Mouse (Mus musculus) stomach, embryonic 14.5 days (tissue): ENCODE results near the gene Acsl6. TPM values are rescaled to one million over a fixed set of nuclear protein-coding genes. Genes with fewer than 3 reads are reported as not detected.

ENCODE experiments used
- ATAC-seq: fragments of 200-750 bp; cut with Nextera tagmentation; 2 replicates; pipeline ENCODE4 v1.8.0; 2017; ENCODE audit warnings: low read depth, moderate TSS enrichment; ENCODE audit not compliant: insufficient number of reproducible peaks, insufficient read depth, low FRiP score
- H3K27ac ChIP-seq: fragments of 300-500 bp; sonication (generic); 2 replicates; pipeline ENCODE4 v1.5.1; 2014; ENCODE audit warnings: mild to moderate bottlenecking, low read length, moderate library complexity, mixed read lengths
- H3K27me3 ChIP-seq: fragments of 300-500 bp; sonication (generic); 2 replicates; pipeline ENCODE4 v1.6.1; 2014; ENCODE audit warnings: low read length, control low read depth, mixed read lengths; ENCODE audit not compliant: control insufficient read depth, insufficient read depth
- H3K36me3 ChIP-seq: fragments of 300-500 bp; sonication (generic); 2 replicates; pipeline ENCODE4 v1.6.1; 2014; ENCODE audit warnings: mild to moderate bottlenecking, control low read depth, low read length, moderate library complexity, mixed read lengths; ENCODE audit not compliant: control insufficient read depth, insufficient read depth
- H3K4me1 ChIP-seq: fragments of 300-500 bp; sonication (generic); 2 replicates; pipeline ENCODE4 v1.6.1; 2014; ENCODE audit warnings: low read length, control low read depth, mixed read lengths; ENCODE audit not compliant: control insufficient read depth, insufficient read depth
- H3K4me2 ChIP-seq: fragments of 300-500 bp; sonication (generic); replicated peaks from 2 replicates; pipeline ENCODE4 v1.6.1; 2014; ENCODE audit warnings: low read depth, low read length, control low read depth
- H3K4me3 ChIP-seq: fragments of 300-500 bp; sonication (generic); 2 replicates; pipeline ENCODE4 v1.5.1; 2014; ENCODE audit warnings: low read depth, low read length, control low read depth
- H3K9ac ChIP-seq: fragments of 300-500 bp; sonication (generic); replicated peaks from 2 replicates; pipeline ENCODE4 v1.6.1; 2014; ENCODE audit warnings: low read depth, mild to moderate bottlenecking, control low read depth, low read length, moderate library complexity, mixed read lengths
- H3K9me3 ChIP-seq: fragments of 300-500 bp; sonication (generic); 2 replicates; pipeline ENCODE4 v1.6.1; 2016; ENCODE audit warnings: low read depth, low read length, control low read depth; ENCODE audit not compliant: control insufficient read depth
- WGBS: fragments of 180-500 bp; shearing (Covaris S2); extraction: QIAGEN DNeasy Blood & Tissue Kit; methylation state at CpG from one replicate; pipeline ENCODE4 v1.1.7; 2014; 5-methylcytosine and 5-hydroxymethylcytosine counted together
- polyA plus RNA-seq: library from polyadenylated mRNA; unstranded; fragments of >200 nt; fragmentation: Nextera tagmentation; extraction: Ambion mirVana; gene quantifications from 2 replicates; pipeline ENCODE4 v1.2.1, GENCODE M21; 2014

The Acsl6 gene
- polyA plus RNA-seq, 1 experiment from 2014 or later = 2.4 TPM

DNA sequence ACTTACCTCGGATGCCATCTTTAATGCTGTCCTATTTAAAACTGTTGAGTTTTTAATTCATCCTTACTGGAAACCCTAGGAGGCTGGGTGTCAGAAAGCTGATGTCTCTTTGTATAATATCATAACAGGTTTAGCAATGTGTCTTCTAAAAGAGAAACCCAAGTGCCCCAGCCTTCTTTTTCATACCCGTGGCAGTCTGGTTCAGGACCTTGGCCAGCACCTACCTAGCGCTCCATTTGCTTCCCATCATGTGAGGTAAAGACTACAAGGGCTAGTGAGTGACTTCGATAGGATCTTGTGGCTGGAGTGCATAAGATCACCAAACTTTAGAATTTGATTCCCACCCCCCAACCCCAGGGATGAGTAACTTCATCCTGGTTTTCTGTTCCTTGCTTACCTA is 40.1 kb downstream of the Acsl6 start:
- 43% methylated on average over 4 of the region's 4 CpGs for WGBS

DNA sequence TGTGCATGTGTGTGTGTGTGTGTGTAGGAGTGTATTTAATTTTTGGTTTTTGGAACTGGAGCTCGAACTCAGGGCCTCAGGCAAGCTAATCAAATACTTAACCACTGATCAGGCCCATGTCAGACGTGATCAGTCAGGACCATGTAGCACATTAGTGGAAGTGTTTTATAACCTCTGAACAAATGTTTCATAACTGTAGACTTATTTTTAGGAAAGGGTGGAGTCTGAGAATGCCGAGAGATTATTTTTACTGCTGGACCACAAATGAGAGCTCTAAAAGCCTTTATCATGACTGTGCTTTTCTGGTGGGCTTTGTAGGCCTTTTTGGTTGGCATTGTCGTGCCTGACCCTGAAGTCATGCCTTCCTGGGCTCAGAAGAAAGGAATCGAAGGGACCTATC is 48.1 kb downstream of the Acsl6 start:
- no peak for ATAC-seq
- WGBS = 72% methylated on average over 5 of the region's 5 CpGs
- H3K27me3 ChIP-seq = no peaks in the 10 kb centered on the region

More for the DNA sequence above, 40.1 kb downstream of the Acsl6 start:
- H3K36me3 ChIP-seq = no peaks in the 10 kb centered on the region
- no peak for ATAC-seq
- H3K4me1 ChIP-seq = no peaks in the 10 kb centered on the region
- no peak overlapping the region for H3K27ac ChIP-seq
- no peaks in the 10 kb centered on the region for H3K27me3 ChIP-seq
- no peaks in the 10 kb centered on the region for H3K9me3 ChIP-seq
- H3K4me3 ChIP-seq = no peak overlapping the region
- no peak overlapping the region for H3K4me2 ChIP-seq
- H3K9ac ChIP-seq = no peak overlapping the region

DNA sequence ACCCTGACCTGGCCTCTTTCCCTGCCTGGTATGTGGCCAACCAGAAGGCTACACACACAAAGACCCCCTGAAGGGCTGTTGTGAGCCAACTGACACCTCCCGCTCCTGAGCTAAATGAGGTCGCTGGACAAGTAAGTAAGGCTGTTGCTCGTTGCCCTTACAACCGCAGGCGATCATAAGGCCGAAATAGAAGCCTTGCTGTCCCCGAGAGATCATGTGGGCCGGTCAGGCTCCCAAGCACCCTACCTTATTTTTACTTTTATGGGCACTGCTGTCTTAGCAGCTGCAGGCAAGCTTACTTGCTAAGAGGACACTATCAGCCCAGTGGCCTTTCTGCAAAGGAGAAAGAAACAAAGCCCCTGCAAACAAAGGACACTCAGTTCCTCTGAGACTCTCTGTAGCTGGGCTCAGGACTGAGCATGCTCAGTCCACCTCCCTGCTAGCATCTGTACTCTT is 49.6 kb downstream of the Acsl6 start:
- WGBS = 35% methylated on average over 8 of the region's 8 CpGs
- H3K4me1 ChIP-seq = no peaks in the 10 kb centered on the region

More for the DNA sequence above, 48.1 kb downstream of the Acsl6 start:
- Histone ChIP-seq H3K36me3 (no peaks in the 10 kb centered on the region), H3K4me1 (no peaks in the 10 kb centered on the region), H3K4me3 (no peak overlapping the region), H3K4me2 (no peak overlapping the region), H3K27ac (no peak overlapping the region), H3K9me3 (no peaks in the 10 kb centered on the region), H3K9ac (no peak overlapping the region)

DNA sequence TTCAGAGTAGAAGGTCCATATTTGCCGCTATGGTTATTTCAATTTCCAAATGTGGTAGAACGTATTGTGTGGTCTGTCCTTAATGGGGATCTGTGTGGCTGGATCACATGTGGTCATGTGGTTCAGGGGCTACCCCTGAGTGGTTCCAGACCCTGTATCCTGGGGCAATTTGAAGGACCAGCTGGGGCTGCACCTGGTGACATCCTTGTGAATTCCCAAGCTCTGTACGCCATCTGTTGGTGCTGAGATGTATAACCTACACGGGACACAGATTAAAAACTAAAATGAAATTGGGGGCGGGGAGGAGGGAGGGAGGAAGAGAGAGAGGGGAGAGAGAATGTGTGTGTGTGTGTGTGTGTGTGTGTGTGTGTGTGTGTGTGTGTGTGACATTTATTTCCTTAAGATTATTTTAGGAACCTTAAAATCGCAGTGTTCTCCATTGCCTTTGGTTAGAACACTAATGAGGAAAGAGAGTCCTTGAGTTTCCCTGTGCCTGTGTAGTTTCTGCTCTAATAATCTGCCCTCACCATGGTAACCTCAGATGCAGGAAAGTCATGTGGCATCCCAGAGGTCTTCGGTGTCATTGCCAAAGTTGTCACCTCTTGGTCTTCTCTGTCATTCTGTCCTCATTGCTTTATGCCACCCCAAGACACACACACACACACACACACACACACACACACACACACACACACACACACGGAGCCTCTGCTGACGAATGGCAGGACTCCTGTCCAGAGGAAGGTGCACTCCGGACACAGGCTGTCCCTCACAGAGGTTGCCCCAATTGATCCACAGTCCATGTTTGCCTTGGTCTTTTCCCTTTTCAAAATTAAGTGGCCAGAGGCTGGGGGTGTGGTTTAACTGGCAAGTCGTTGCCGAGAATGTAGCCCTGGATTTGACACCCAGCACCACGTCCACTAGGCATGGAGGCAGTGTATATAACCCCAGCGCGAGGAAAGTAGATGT is 51.3 kb downstream of the Acsl6 start:
- H3K9me3 ChIP-seq = no peaks in the 10 kb centered on the region

More for the DNA sequence above, 49.6 kb downstream of the Acsl6 start:
- Histone ChIP-seq H3K4me3 (no peak overlapping the region), H3K27ac (no peak overlapping the region), H3K36me3 (no peaks in the 10 kb centered on the region), H3K9ac (no peak overlapping the region), H3K4me2 (no peak overlapping the region), H3K27me3 (no peaks in the 10 kb centered on the region), H3K9me3 (no peaks in the 10 kb centered on the region)
- no peak for ATAC-seq

DNA sequence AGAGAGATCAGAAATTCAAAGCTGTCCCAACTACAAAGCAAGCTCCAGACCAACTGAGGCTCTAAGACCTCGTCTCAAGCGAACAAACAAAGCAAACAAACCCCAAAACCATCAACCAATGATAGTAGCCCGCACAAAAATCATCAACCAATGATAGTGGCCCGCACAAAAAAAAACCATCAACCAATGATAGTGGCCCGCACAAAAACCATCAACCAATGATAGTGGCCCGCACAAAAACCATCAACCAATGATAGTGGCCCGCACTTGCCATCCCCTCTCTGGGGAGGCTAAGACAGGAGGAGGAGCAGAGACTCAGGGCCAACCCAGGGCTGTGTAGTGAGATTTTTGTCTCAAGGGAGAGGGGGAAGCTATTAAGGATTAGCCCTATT is 52.0 kb downstream of the Acsl6 start:
- H3K27ac ChIP-seq = no peak overlapping the region
- no peaks in the 10 kb centered on the region for H3K36me3 ChIP-seq
- H3K4me3 ChIP-seq = no peak overlapping the region
- ATAC-seq = no peak
- H3K9me3 ChIP-seq = no peaks in the 10 kb centered on the region
- H3K4me1 ChIP-seq = no peaks in the 10 kb centered on the region
- no peaks in the 10 kb centered on the region for H3K27me3 ChIP-seq
- no peak overlapping the region for H3K4me2 ChIP-seq
- H3K9ac ChIP-seq = no peak overlapping the region
- 59% methylated on average over 7 of the region's 7 CpGs for WGBS

More for the DNA sequence above, 51.3 kb downstream of the Acsl6 start:
- Histone ChIP-seq H3K4me1 (no peaks in the 10 kb centered on the region), H3K4me3 (no peak overlapping the region), H3K9ac (no peak overlapping the region), H3K27me3 (no peaks in the 10 kb centered on the region), H3K4me2 (no peak overlapping the region), H3K36me3 (no peaks in the 10 kb centered on the region), H3K27ac (no peak overlapping the region)
- no peak for ATAC-seq
- WGBS = 45% methylated on average over 15 of the region's 15 CpGs

DNA sequence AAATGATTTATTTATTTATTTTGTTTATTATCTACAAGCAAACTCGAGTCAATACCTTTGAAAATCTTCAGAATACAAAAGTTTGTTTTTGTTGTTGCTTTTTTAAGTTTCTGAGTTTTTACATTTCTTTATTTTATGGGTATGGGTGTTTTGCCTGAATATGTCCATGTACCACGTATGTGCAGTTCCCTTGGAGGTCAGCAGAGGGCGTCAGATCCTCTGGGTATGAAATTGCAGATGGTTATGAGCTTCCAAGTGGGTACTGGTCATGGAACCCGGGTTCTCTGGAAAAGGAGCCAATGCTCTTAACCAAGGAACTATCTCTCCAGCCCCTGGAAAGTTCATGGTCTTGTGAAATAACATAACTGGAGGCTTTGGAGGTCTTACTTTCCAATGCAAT is 53.1 kb downstream of the Acsl6 start:
- Histone ChIP-seq H3K27ac (no peak overlapping the region), H3K9ac (no peak overlapping the region), H3K27me3 (no peaks in the 10 kb centered on the region), H3K9me3 (no peaks in the 10 kb centered on the region), H3K4me3 (no peak overlapping the region), H3K36me3 (no peaks in the 10 kb centered on the region), H3K4me1 (no peaks in the 10 kb centered on the region), H3K4me2 (no peak overlapping the region)
- ATAC-seq = no peak
- WGBS = 51% methylated on average over 4 of the region's 4 CpGs

DNA sequence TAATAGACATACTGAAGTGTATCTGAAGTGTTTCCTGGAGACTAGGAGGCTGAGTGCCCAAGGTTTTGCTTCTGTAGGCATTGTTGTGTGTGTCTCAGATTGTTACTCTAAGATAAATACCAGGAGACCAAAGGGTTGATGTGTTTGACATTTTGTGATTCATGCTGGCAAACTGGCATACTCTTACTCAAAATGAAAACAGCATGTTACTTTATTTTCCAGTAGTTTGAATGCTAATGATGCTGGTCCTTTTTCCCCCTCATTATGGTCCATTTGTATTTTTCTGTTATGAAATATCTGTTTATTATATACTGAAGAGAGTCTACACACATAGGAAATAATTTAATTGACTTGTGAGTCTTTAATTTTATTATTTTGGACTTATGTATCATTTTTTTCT is 69.0 kb downstream of the Acsl6 start:
- ATAC-seq = no peak
- H3K4me2 ChIP-seq = no peak overlapping the region
- H3K9ac ChIP-seq = no peak overlapping the region
- no peak overlapping the region for H3K4me3 ChIP-seq
- H3K27ac ChIP-seq = no peak overlapping the region
- no peaks in the 10 kb centered on the region for H3K27me3 ChIP-seq
- no peaks in the 10 kb centered on the region for H3K4me1 ChIP-seq
- no peaks in the 10 kb centered on the region for H3K36me3 ChIP-seq
- H3K9me3 ChIP-seq = no peaks in the 10 kb centered on the region

DNA sequence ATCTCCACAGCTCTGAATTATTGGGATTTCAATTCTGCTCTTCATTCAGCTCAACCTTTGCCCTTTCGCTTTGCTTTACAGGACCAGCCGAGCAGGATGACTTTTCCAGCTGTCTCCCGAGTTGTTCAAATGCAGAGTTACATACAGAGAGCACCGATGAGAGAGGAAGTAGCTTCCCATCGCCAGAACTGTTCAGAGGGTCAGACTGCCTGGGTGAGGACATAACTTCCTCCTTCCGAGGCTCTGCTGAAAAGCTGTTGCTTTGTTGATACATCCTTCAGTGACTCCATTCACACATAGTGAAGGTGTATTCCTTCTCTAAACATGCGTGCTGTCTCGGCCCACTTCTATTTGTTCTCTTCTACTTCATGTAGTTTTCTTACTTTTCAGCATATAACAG is 86.8 kb downstream of the Acsl6 start:
- H3K4me1 ChIP-seq = no peaks in the 10 kb centered on the region
- no peak overlapping the region for H3K4me2 ChIP-seq
- no peak overlapping the region for H3K4me3 ChIP-seq
- WGBS = 56% methylated on average over 8 of the region's 8 CpGs
- no peaks in the 10 kb centered on the region for H3K9me3 ChIP-seq
- H3K9ac ChIP-seq = no peak overlapping the region
- H3K27ac ChIP-seq = no peak overlapping the region
- H3K27me3 ChIP-seq = no peaks in the 10 kb centered on the region
- H3K36me3 ChIP-seq = no peaks in the 10 kb centered on the region
- no peak for ATAC-seq
